Mouse (Mus musculus) midbrain, embryonic 15.5 days (tissue): ENCODE data around the gene Wwox. TPM values are rescaled to one million over a fixed set of nuclear protein-coding genes. Genes with fewer than 3 reads are reported as not detected.

Experiments used
- ATAC-seq: fragments of 200-750 bp; cut with Nextera tagmentation; replicated peaks from 2 replicates; pipeline ENCODE4 v1.8.0; 2017; ENCODE audit warnings: moderate TSS enrichment
- H3K27ac ChIP-seq: fragments of 300-500 bp; sonication (generic); 2 replicates; pipeline ENCODE4 v1.5.1; 2015; ENCODE audit warnings: mild to moderate bottlenecking, inconsistent platforms
- H3K27me3 ChIP-seq: fragments of 300-500 bp; sonication (generic); replicated peaks from 2 replicates; pipeline ENCODE4 v1.6.1; 2015; ENCODE audit warnings: inconsistent platforms
- H3K36me3 ChIP-seq: fragments of 300-500 bp; sonication (generic); replicated peaks from 2 replicates; pipeline ENCODE4 v1.6.1; 2015; ENCODE audit warnings: inconsistent platforms
- H3K4me1 ChIP-seq: fragments of 300-500 bp; sonication (generic); 2 replicates; pipeline ENCODE4 v1.6.1; 2015; ENCODE audit warnings: inconsistent platforms
- H3K4me2 ChIP-seq: fragments of 300-500 bp; sonication (generic); 2 replicates; pipeline ENCODE4 v1.6.1; 2015; ENCODE audit warnings: inconsistent platforms, mild to moderate bottlenecking, moderate library complexity
- H3K4me3 ChIP-seq: fragments of 300-500 bp; sonication (generic); 2 replicates; pipeline ENCODE4 v1.5.1; 2015; ENCODE audit warnings: mild to moderate bottlenecking, inconsistent platforms
- H3K9ac ChIP-seq: fragments of 300-500 bp; sonication (generic); 2 replicates; pipeline ENCODE4 v1.6.1; 2015; ENCODE audit warnings: mild to moderate bottlenecking, inconsistent platforms
- H3K9me3 ChIP-seq: fragments of 300-500 bp; sonication (generic); 2 replicates; pipeline ENCODE4 v1.6.1; 2016; ENCODE audit warnings: inconsistent platforms
- WGBS: fragments of 180-500 bp; shearing (Covaris S2); methylation state at CpG from one replicate; pipeline ENCODE4 v1.1.7; 2015; ENCODE audit warnings: mixed read lengths; 5-methylcytosine and 5-hydroxymethylcytosine counted together
- polyA plus RNA-seq: library from polyadenylated mRNA; unstranded; fragments of >200 nt; fragmentation: Nextera tagmentation; extraction: Ambion mirVana; gene quantifications from 2 replicates; pipeline ENCODE4 v1.2.1, GENCODE M21; 2015

Wwox gene
- 13.2 and 13.9 TPM in 2 replicates for polyA plus RNA-seq

DNA sequence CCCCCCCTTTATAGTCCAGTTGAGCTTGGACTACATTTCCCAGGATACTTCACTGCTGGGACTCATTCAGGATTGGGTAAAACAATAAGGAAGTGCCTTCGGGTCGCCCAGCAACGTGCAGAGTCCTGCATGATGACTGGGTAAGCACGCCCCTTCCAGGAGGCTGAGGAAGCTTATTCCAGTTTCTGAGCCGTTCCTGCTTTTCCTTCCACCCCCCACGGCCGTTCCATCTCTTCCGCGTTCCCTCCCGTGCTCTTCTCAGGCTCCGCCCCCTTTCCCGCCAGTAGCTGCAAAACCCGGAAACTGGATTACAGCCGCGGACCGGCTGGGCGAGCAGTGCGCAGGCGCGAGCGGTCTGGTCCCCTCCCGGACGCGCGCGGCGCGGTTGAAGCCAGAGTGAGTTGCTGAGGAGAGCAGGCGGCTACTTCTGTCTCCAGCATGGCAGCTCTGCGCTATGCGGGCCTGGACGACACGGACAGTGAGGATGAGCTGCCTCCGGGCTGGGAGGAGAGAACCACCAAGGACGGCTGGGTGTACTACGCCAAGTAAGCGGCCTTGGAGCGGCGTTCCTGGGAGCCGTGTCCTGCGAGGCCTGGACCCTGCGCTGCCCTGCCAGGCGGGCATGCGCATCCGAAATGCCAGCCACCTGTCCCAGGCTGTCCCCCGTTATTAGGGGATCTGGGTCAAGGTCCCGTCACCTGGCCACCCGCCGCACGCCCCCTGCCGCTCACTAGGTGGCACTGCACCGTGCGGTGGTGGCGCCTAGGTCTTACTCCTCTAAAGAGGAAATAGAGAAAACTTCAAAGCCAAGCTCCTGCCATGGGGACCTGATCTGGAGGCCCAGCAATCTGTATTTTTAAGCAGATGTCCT, at the start of gene Wwox:
TSS of gene Wwox (plus strand) at position 322 of the 871 bp plus-strand sequence.
- peak within 1 kb of the TSS; percentile 72 for H3K4me3 ChIP-seq
- ATAC-seq = peak; percentile 99
- H3K27me3 ChIP-seq = no peaks in the 10 kb centered on the region
- no peaks in the 10 kb centered on the region for H3K9me3 ChIP-seq
- peak within 1 kb of the TSS; percentile 77 for H3K9ac ChIP-seq
- H3K4me1 ChIP-seq = peaks cover 11% of the 10 kb centered on the region
- H3K4me2 ChIP-seq = peak within 1 kb of the TSS; percentile 90
- WGBS = 1% methylated on average over 54 of the region's 54 CpGs
- no peaks in the 10 kb centered on the region for H3K36me3 ChIP-seq
- peak within 1 kb of the TSS; percentile 77 for H3K27ac ChIP-seq

DNA sequence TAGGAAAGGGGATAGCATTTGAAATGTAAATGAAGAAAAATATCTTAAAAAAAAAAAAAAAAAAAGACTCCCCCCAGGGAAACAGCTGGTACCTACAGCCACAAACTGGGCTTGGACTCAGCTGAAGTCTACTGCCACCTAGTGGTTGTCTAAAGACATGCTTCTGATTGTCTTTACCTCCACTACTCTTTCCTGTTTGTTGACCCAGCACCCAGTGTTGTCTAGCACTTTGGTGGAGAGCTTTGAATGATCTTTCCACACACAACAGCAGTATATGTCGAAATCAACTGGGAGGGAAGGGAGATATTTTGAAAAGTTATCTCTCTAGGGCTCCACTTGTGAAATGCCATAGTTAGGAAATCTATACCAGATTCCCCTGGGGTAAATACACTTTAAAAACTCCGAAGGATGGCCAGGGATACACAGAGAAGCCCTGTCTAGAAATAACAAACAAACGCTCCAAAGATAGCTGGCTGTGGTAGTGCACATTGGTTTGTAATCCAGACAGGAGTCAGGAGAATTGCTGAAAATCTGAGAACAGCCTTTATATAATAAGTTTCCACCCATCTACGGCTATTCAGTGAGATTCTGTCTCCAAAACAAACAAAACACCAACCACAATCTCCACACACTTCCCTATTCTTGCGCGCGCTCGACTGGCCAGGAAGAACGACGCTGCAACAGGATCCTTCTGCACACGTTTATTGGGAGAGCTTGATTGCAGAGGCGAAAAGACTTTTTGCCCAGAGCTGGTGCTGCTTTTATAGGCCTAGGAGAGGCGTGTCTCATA, 48.8 kb upstream of the Wwox start:
- no peaks in the 10 kb centered on the region for H3K36me3 ChIP-seq
- H3K4me1 ChIP-seq = no peaks in the 10 kb centered on the region
- H3K4me2 ChIP-seq = no peak overlapping the region
- H3K9ac ChIP-seq = no peak overlapping the region
- H3K9me3 ChIP-seq = no peaks in the 10 kb centered on the region
- no peaks in the 10 kb centered on the region for H3K27me3 ChIP-seq
- H3K27ac ChIP-seq = no peak overlapping the region
- no peak overlapping the region for H3K4me3 ChIP-seq
- WGBS = 87% methylated on average over 12 of the region's 13 CpGs
- no peak for ATAC-seq

GRCm38 (mm10) chr8:114398326-114398725, 41.1 kb upstream of the Wwox start:
- 94% methylated on average over 5 of the region's 5 CpGs for WGBS

GRCm38 (mm10) chr8:114399273-114399672, 40.2 kb upstream of the Wwox start:
- no peak for ATAC-seq
- H3K9me3 ChIP-seq = no peaks in the 10 kb centered on the region
- H3K27me3 ChIP-seq = no peaks in the 10 kb centered on the region

More at GRCm38 (mm10) chr8:114398326-114398725, 41.1 kb upstream of the Wwox start:
- peaks cover 13% of the 10 kb centered on the region for H3K4me1 ChIP-seq
- no peaks in the 10 kb centered on the region for H3K9me3 ChIP-seq
- H3K4me2 ChIP-seq = no peak overlapping the region
- H3K27me3 ChIP-seq = no peaks in the 10 kb centered on the region
- no peak overlapping the region for H3K4me3 ChIP-seq
- no peak overlapping the region for H3K9ac ChIP-seq
- ATAC-seq = no peak
- H3K27ac ChIP-seq = no peak overlapping the region
- no peaks in the 10 kb centered on the region for H3K36me3 ChIP-seq

GRCm38 (mm10) chr8:114401679-114402078, 37.8 kb upstream of the Wwox start:
- Histone ChIP-seq H3K4me2 (no peak overlapping the region), H3K4me1 (peaks cover 17% of the 10 kb centered on the region), H3K4me3 (no peak overlapping the region), H3K27ac (no peak overlapping the region), H3K27me3 (no peaks in the 10 kb centered on the region), H3K9ac (no peak overlapping the region), H3K36me3 (no peaks in the 10 kb centered on the region), H3K9me3 (no peaks in the 10 kb centered on the region)
- ATAC-seq = no peak
- WGBS = 43% methylated on average over 7 of the region's 7 CpGs

More at GRCm38 (mm10) chr8:114399273-114399672, 40.2 kb upstream of the Wwox start:
- H3K9ac ChIP-seq = no peak overlapping the region
- H3K36me3 ChIP-seq = no peaks in the 10 kb centered on the region
- WGBS = 96% methylated on average over 5 of the region's 5 CpGs
- no peak overlapping the region for H3K27ac ChIP-seq
- no peak overlapping the region for H3K4me2 ChIP-seq
- H3K4me3 ChIP-seq = no peak overlapping the region
- H3K4me1 ChIP-seq = peaks cover 17% of the 10 kb centered on the region

GRCm38 (mm10) chr8:114411421-114411820, 28.0 kb upstream of the Wwox start:
- H3K4me1 ChIP-seq = no peaks in the 10 kb centered on the region
- no peak for ATAC-seq
- H3K27me3 ChIP-seq = no peaks in the 10 kb centered on the region
- no peak overlapping the region for H3K4me3 ChIP-seq
- no peaks in the 10 kb centered on the region for H3K36me3 ChIP-seq
- no peaks in the 10 kb centered on the region for H3K9me3 ChIP-seq
- WGBS = 78% methylated on average over 3 of the region's 3 CpGs
- H3K9ac ChIP-seq = no peak overlapping the region
- no peak overlapping the region for H3K27ac ChIP-seq
- H3K4me2 ChIP-seq = no peak overlapping the region

DNA sequence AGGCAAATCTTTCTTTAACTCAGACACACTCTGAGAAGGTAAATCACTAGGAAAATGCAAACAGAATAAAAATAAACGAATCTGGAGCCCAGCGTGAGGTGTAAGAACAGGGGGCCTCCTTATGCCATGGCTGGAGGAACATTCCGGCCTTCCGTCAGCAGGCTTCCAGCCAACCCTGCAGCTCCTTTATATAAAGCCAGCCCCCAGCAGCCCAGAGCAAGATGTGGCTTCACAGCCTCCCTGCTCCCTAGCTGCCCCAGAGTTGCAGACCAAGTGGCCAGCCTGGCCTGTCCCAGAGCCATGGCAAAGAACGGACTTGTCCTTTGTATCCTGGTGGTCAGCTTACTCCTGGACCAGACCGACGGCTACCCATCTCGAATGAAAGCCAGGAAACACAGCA, 21.7 kb upstream of the Wwox start, which contains the start of gene Clec3a:
TSS of gene Clec3a (plus strand) at position 301 of the 400 bp plus-strand sequence.
- Histone ChIP-seq H3K27ac (no peak within 1 kb of the TSS), H3K4me3 (no peak within 1 kb of the TSS), H3K36me3 (no peaks in the 10 kb centered on the region), H3K27me3 (no peaks in the 10 kb centered on the region), H3K9me3 (no peaks in the 10 kb centered on the region), H3K9ac (no peak within 1 kb of the TSS), H3K4me2 (no peak within 1 kb of the TSS), H3K4me1 (no peaks in the 10 kb centered on the region)
- 77% methylated on average over 8 of the region's 8 CpGs for WGBS
- ATAC-seq = no peak

GRCm38 (mm10) chr8:114418486-114418885, 21.0 kb upstream of the Wwox start:
- no peaks in the 10 kb centered on the region for H3K9me3 ChIP-seq
- no peak overlapping the region for H3K9ac ChIP-seq
- no peak overlapping the region for H3K4me3 ChIP-seq
- H3K36me3 ChIP-seq = no peaks in the 10 kb centered on the region
- H3K4me1 ChIP-seq = no peaks in the 10 kb centered on the region
- no peaks in the 10 kb centered on the region for H3K27me3 ChIP-seq
- no peak overlapping the region for H3K27ac ChIP-seq
- WGBS = 43% methylated on average over 5 of the region's 5 CpGs
- no peak overlapping the region for H3K4me2 ChIP-seq
- ATAC-seq = no peak

GRCm38 (mm10) chr8:114418904-114419303, 20.6 kb upstream of the Wwox start:
- no peak for ATAC-seq

GRCm38 (mm10) chr8:114421544-114421943, 17.9 kb upstream of the Wwox start:
- Histone ChIP-seq H3K9ac (no peak overlapping the region), H3K4me1 (no peaks in the 10 kb centered on the region), H3K27ac (no peak overlapping the region), H3K4me3 (no peak overlapping the region), H3K36me3 (no peaks in the 10 kb centered on the region), H3K27me3 (no peaks in the 10 kb centered on the region), H3K9me3 (no peaks in the 10 kb centered on the region), H3K4me2 (no peak overlapping the region)
- WGBS = 79% methylated on average over 4 of the region's 4 CpGs
- no peak for ATAC-seq

More at GRCm38 (mm10) chr8:114418904-114419303, 20.6 kb upstream of the Wwox start:
- Histone ChIP-seq H3K36me3 (no peaks in the 10 kb centered on the region), H3K4me1 (no peaks in the 10 kb centered on the region), H3K9me3 (no peaks in the 10 kb centered on the region), H3K4me3 (no peak overlapping the region), H3K27ac (no peak overlapping the region), H3K27me3 (no peaks in the 10 kb centered on the region), H3K9ac (no peak overlapping the region), H3K4me2 (no peak overlapping the region)
- WGBS = 78% methylated on average over 6 of the region's 6 CpGs

GRCm38 (mm10) chr8:114438236-114438635, 1.2 kb upstream of the Wwox start:
- ATAC-seq = no peak
- peaks cover 11% of the 10 kb centered on the region for H3K4me1 ChIP-seq
- H3K36me3 ChIP-seq = no peaks in the 10 kb centered on the region
- H3K9me3 ChIP-seq = no peaks in the 10 kb centered on the region
- H3K4me2 ChIP-seq = no peak overlapping the region
- no peak overlapping the region for H3K9ac ChIP-seq
- no peak overlapping the region for H3K27ac ChIP-seq
- H3K27me3 ChIP-seq = no peaks in the 10 kb centered on the region
- no peak overlapping the region for H3K4me3 ChIP-seq
- WGBS = 9% methylated on average over 6 of the region's 6 CpGs

GRCm38 (mm10) chr8:114440205-114440589, 742 bp downstream of the Wwox start:
- H3K9ac ChIP-seq = peak overlapping the region; percentile 77
- H3K9me3 ChIP-seq = no peaks in the 10 kb centered on the region
- 17% methylated on average over 5 of the region's 5 CpGs for WGBS
- H3K27me3 ChIP-seq = no peaks in the 10 kb centered on the region
- H3K4me1 ChIP-seq = peaks cover 11% of the 10 kb centered on the region
- ATAC-seq = no peak
- peak overlapping the region; percentile 90 for H3K4me2 ChIP-seq
- H3K36me3 ChIP-seq = no peaks in the 10 kb centered on the region
- peak overlapping the region; percentile 72 for H3K4me3 ChIP-seq
- peak overlapping the region; percentile 77 for H3K27ac ChIP-seq
